Mouse (Mus musculus): ENCODE data around the gene Pigs. TPM values are rescaled to one million over a fixed set of nuclear protein-coding genes. Genes with fewer than 3 reads are reported as not detected.

Gene Pigs
- polyA plus RNA-seq, 1 experiment from 2014 or later = 72.3 TPM

DNA sequence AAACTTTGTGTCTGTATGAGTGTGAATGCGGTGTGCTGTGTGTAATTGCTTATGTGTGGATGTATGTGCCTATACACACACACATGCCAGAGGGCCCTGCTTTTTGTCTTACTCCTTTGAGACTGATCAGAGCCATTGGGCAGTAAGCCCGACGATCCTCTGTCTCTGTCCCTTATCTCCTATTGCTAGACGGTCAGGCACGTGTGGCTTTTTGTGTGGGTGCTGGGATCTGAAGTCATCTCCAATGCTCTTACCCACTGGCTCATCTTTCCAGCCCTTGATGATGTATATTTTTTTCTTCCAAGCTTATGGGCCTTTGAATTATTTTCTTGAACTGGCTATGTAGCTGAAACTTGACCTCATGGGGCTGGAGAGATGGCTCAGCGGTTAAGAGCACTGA is 26.7 kb downstream of the Pigs start:
- no peak overlapping the region for H3K4me2 ChIP-seq (ENCODE audit: low read depth)
- H3K36me3 ChIP-seq (ENCODE audit: control insufficient read depth, insufficient read depth, low read length) = no peaks in the 10 kb centered on the region
- ATAC-seq (ENCODE audit: insufficient read depth, low FRiP score, low TSS enrichment) (no peak), DNase-seq (ENCODE audit: low spot score) (no peak)
- WGBS = 86% methylated on average over 6 of the region's 6 CpGs
- H3K27me3 ChIP-seq (ENCODE audit: control insufficient read depth, insufficient read depth, low read length) = no peaks in the 10 kb centered on the region
- H3K9me3 ChIP-seq (ENCODE audit: control insufficient read depth, low read length) = no peaks in the 10 kb centered on the region
- H3K4me3 ChIP-seq (ENCODE audit: low read depth, low read length) = no peak overlapping the region
- H3K27ac ChIP-seq (ENCODE audit: low read depth, low read length) = no peak overlapping the region
- no peak overlapping the region for H3K9ac ChIP-seq (ENCODE audit: low read length)
- no peaks in the 10 kb centered on the region for H3K4me1 ChIP-seq (ENCODE audit: control insufficient read depth, insufficient read depth, low read length)

DNA sequence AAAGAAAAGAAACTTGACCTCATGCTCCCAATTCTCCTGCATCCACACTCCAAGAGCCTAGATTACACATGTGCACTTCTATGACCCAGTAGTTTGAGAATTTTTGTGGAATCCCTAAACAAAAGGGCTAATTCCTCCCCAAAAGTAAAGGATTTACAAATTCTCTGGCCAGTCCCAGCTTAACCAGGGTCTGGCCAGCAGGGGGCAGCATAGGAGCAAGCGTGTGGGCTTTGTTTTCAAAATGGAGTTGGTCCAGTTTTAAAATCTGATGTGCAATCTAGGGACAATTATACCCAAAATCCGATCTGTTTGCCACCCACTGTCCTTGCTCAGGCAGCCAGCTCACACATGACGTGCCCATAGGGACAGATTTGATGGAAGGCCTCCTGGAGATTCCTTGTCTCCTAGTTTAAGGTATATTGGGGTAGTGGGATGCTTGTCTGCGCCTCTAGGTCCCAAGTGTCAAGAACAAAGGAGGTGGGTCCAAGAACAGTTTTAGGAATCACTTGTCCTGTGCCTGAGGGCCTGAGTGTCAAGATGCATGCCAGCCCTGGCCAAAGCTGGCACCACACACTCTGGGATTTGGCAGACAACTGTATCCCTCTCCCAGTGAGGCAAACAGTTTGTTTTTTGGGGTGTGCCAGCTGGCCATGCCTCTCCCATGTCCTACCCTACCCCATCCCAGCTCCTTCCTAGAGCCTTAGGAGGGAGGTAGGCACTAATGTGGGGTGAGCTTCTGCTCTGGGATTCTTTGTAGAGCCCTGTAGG is 27.4 kb downstream of the Pigs start:
- Histone ChIP-seq H3K27ac (ENCODE audit: low read depth, low read length) (no peak overlapping the region), H3K4me2 (ENCODE audit: low read depth) (no peak overlapping the region), H3K9me3 (ENCODE audit: control insufficient read depth, low read length) (no peaks in the 10 kb centered on the region), H3K4me3 (ENCODE audit: low read depth, low read length) (no peak overlapping the region), H3K9ac (ENCODE audit: low read length) (no peak overlapping the region), H3K27me3 (ENCODE audit: control insufficient read depth, insufficient read depth, low read length) (no peaks in the 10 kb centered on the region), H3K4me1 (ENCODE audit: control insufficient read depth, insufficient read depth, low read length) (no peaks in the 10 kb centered on the region), H3K36me3 (ENCODE audit: control insufficient read depth, insufficient read depth, low read length) (no peaks in the 10 kb centered on the region)
- no peak for ATAC-seq (ENCODE audit: insufficient read depth, low FRiP score, low TSS enrichment)
- peak; percentile 75 for DNase-seq (ENCODE audit: low spot score)
- WGBS = 33% methylated on average over 4 of the region's 4 CpGs

DNA sequence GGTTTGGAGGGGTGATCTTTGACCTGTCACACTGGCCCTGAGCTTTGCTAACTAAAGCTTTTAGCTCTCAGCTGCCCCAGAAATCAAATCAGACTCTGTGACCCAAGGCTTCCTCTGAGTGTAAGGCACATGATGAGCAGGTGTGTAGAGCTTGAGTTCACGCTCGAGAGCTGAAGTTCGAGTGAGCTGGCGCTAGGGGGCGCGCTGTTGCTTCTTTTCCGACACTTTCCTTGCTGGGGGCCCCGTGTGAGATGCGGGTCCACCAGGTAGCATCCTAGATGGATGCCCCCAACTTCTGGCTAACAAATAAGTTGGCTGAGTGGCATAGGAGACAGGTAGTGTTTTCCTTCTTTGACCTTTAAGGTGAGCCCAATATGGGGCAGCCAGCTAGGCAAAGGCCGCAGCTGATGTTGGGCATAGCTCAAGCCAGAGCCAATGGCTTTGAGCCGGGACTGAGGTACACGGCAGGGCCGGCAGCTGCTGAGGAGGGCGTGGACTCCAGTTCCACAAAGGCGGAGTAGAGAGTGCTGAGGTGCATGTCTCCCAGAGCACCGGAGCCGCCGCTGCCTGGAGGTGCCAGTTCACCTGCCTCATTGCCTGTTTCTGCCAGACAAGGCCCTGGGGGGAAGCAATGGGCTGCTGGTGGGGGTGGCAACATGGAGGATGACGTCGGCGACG is 30.3 kb downstream of the Pigs start:
- WGBS = 13% methylated on average over 22 of the region's 22 CpGs
- no peaks in the 10 kb centered on the region for H3K36me3 ChIP-seq (ENCODE audit: control insufficient read depth, insufficient read depth, low read length)
- H3K27ac ChIP-seq (ENCODE audit: low read depth, low read length) = no peak overlapping the region
- no peak overlapping the region for H3K4me2 ChIP-seq (ENCODE audit: low read depth)
- H3K27me3 ChIP-seq (ENCODE audit: control insufficient read depth, insufficient read depth, low read length) = no peaks in the 10 kb centered on the region
- DNase-seq (ENCODE audit: low spot score) = no peak
- no peak overlapping the region for H3K4me3 ChIP-seq (ENCODE audit: low read depth, low read length)
- ATAC-seq (ENCODE audit: insufficient read depth, low FRiP score, low TSS enrichment) = no peak
- no peaks in the 10 kb centered on the region for H3K9me3 ChIP-seq (ENCODE audit: control insufficient read depth, low read length)
- H3K4me1 ChIP-seq (ENCODE audit: control insufficient read depth, insufficient read depth, low read length) = no peaks in the 10 kb centered on the region
- no peak overlapping the region for H3K9ac ChIP-seq (ENCODE audit: low read length)

DNA sequence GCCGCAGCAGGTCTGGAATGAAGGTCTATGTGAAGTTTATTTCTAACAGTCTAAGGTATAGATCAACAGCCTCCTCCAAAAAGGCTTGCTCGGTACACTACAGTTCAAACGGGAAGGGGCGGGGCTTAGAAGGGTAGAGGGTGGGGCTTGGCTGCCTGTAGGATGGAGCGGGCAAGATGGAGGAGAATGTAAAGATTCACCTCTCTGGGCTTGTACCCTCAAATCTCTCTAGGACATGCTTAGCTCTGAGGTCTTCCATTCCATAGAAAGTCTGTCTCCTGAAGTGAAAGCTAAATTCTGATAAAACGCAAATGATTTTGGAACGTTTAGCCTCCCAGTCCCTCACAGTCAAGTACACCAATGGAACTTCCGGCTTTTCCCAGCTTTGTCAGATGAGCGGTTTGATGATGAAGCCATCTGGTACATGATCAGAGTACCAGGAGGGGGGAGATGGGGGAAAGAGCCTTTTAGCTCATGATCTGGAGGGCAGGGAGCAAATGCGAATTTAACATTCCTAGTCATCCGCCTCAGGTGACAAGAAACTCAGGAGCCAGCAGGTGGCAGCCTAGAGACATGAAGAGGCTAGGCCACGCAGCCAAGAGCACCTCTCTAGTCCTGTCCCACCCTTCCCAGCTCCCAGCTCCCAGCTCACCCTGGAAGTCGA is 32.0 kb downstream of the Pigs start:
- Histone ChIP-seq H3K9ac (ENCODE audit: low read length) (no peak overlapping the region; the same call in 1 of the 2 replicates), H3K4me2 (ENCODE audit: low read depth) (peak overlapping the region; percentile 42), H3K9me3 (ENCODE audit: control insufficient read depth, low read length) (no peaks in the 10 kb centered on the region), H3K27ac (ENCODE audit: low read depth, low read length) (no peak overlapping the region), H3K36me3 (ENCODE audit: control insufficient read depth, insufficient read depth, low read length) (no peaks in the 10 kb centered on the region), H3K4me1 (ENCODE audit: control insufficient read depth, insufficient read depth, low read length) (no peaks in the 10 kb centered on the region), H3K4me3 (ENCODE audit: low read depth, low read length) (peak overlapping the region; percentile 12; the same call in 1 of the 2 replicates), H3K27me3 (ENCODE audit: control insufficient read depth, insufficient read depth, low read length) (no peaks in the 10 kb centered on the region)
- DNase-seq (ENCODE audit: low spot score) = peak; percentile 87
- 12% methylated on average over 13 of the region's 13 CpGs for WGBS
- peak; percentile 50; the same call in 1 of the 2 replicates for ATAC-seq (ENCODE audit: insufficient read depth, low FRiP score, low TSS enrichment)

GRCm38 (mm10) chr11:78360789-78361131 is 32.5 kb downstream of the Pigs start:
- no peak overlapping the region for H3K4me3 ChIP-seq (ENCODE audit: low read depth, low read length)
- H3K4me1 ChIP-seq (ENCODE audit: control insufficient read depth, insufficient read depth, low read length) = no peaks in the 10 kb centered on the region
- no peaks in the 10 kb centered on the region for H3K36me3 ChIP-seq (ENCODE audit: control insufficient read depth, insufficient read depth, low read length)
- no peak overlapping the region for H3K4me2 ChIP-seq (ENCODE audit: low read depth)
- H3K27ac ChIP-seq (ENCODE audit: low read depth, low read length) = no peak overlapping the region
- H3K9me3 ChIP-seq (ENCODE audit: control insufficient read depth, low read length) = no peaks in the 10 kb centered on the region
- DNase-seq (ENCODE audit: low spot score) (no peak), ATAC-seq (ENCODE audit: insufficient read depth, low FRiP score, low TSS enrichment) (no peak)
- H3K9ac ChIP-seq (ENCODE audit: low read length) = no peak overlapping the region; the same call in 1 of the 2 replicates
- no peaks in the 10 kb centered on the region for H3K27me3 ChIP-seq (ENCODE audit: control insufficient read depth, insufficient read depth, low read length)
- WGBS = 57% methylated on average over 2 of the region's 2 CpGs

- H3K9ac ChIP-seq (ENCODE audit: low read length) = no peak overlapping the region
- no peak overlapping the region for H3K4me3 ChIP-seq (ENCODE audit: low read depth, low read length)
- H3K4me2 ChIP-seq (ENCODE audit: low read depth) = no peak overlapping the region
- no peaks in the 10 kb centered on the region for H3K36me3 ChIP-seq (ENCODE audit: control insufficient read depth, insufficient read depth, low read length)
- no peak overlapping the region for H3K27ac ChIP-seq (ENCODE audit: low read depth, low read length)
- H3K27me3 ChIP-seq (ENCODE audit: control insufficient read depth, insufficient read depth, low read length) = no peaks in the 10 kb centered on the region
- no peaks in the 10 kb centered on the region for H3K4me1 ChIP-seq (ENCODE audit: control insufficient read depth, insufficient read depth, low read length)
- DNase-seq (ENCODE audit: low spot score) = no peak
- H3K9me3 ChIP-seq (ENCODE audit: control insufficient read depth, low read length) = no peaks in the 10 kb centered on the region
- ATAC-seq (ENCODE audit: insufficient read depth, low FRiP score, low TSS enrichment) = no peak
- 73% methylated on average over 13 of the region's 13 CpGs for WGBS
Measured at GRCm38 (mm10) chr11:78363309-78364007, 35.2 kb downstream of the Pigs start.

- Histone ChIP-seq H3K36me3 (ENCODE audit: control insufficient read depth, insufficient read depth, low read length) (no peaks in the 10 kb centered on the region), H3K4me3 (ENCODE audit: low read depth, low read length) (no peak overlapping the region), H3K4me1 (ENCODE audit: control insufficient read depth, insufficient read depth, low read length) (no peaks in the 10 kb centered on the region), H3K27ac (ENCODE audit: low read depth, low read length) (no peak overlapping the region), H3K4me2 (ENCODE audit: low read depth) (no peak overlapping the region), H3K9ac (ENCODE audit: low read length) (no peak overlapping the region), H3K27me3 (ENCODE audit: control insufficient read depth, insufficient read depth, low read length) (no peaks in the 10 kb centered on the region), H3K9me3 (ENCODE audit: control insufficient read depth, low read length) (no peaks in the 10 kb centered on the region)
- WGBS = 57% methylated on average over 8 of the region's 8 CpGs
- DNase-seq (ENCODE audit: low spot score) (no peak), ATAC-seq (ENCODE audit: insufficient read depth, low FRiP score, low TSS enrichment) (no peak)
Measured at GRCm38 (mm10) chr11:78364103-78364502, 35.9 kb downstream of the Pigs start.

DNA sequence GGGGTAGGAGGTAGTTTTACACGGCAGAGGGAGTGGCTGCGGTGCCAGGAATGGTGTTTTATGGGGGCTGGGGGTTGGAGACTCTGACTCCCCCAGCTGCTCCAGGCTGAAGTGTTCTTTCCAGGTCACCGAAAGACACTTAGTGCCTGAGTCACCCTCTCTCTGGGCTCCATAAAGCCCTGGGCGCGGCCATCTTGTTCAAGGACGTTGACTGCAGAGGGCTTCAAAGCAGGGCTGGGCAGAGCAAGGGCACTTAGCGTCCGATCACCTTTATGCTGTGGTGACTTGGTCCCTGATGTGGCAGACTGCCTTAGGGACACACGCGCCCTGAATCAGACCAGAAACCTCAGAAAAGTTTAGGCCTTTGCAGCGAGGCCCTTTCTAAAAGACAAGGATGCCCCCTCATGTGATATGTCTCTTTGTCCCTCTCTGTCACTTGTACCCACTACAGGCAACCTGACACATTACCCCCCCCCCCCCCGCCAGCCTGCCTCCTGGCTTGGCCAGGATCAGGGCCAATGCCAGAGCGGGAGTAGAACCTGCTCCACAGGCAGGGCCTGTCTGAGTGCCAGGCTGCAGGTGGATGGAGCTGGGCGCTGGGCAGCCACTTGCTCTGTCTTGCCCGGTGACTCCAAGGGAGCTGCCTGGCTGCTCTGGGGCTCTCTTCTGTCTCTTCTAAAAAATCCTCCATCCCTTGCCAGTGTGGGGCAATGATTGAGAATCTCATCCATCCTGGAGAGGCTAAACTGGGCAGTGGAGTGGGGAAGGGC is 39.4 kb downstream of the Pigs start:
- no peaks in the 10 kb centered on the region for H3K4me1 ChIP-seq (ENCODE audit: control insufficient read depth, insufficient read depth, low read length)
- H3K36me3 ChIP-seq (ENCODE audit: control insufficient read depth, insufficient read depth, low read length) = no peaks in the 10 kb centered on the region
- no peak overlapping the region for H3K27ac ChIP-seq (ENCODE audit: low read depth, low read length)
- H3K27me3 ChIP-seq (ENCODE audit: control insufficient read depth, insufficient read depth, low read length) = no peaks in the 10 kb centered on the region
- 90% methylated on average over 15 of the region's 15 CpGs for WGBS
- no peak overlapping the region for H3K4me2 ChIP-seq (ENCODE audit: low read depth)
- no peak for ATAC-seq (ENCODE audit: insufficient read depth, low FRiP score, low TSS enrichment)
- no peaks in the 10 kb centered on the region for H3K9me3 ChIP-seq (ENCODE audit: control insufficient read depth, low read length)
- H3K9ac ChIP-seq (ENCODE audit: low read length) = no peak overlapping the region
- H3K4me3 ChIP-seq (ENCODE audit: low read depth, low read length) = no peak overlapping the region
- no peak for DNase-seq (ENCODE audit: low spot score)
